Mouse (Mus musculus): ENCODE measurements around the gene Parp4. TPM values are rescaled to one million over a fixed set of nuclear protein-coding genes. Genes with fewer than 3 reads are reported as not detected.

The Parp4 gene
- polyA plus RNA-seq, 1 experiment from 2014 or later: 1.9 TPM

- H3K4me1 ChIP-seq (replicated peaks; ENCODE audit: control insufficient read depth, insufficient read depth, low read length): no peaks in the 10 kb centered on the region
- ATAC-seq (ENCODE audit: low FRiP score) (no peak), DNase-seq (ENCODE audit: low spot score) (no peak)
- no peaks in the 10 kb centered on the region for H3K27me3 ChIP-seq (ENCODE audit: control insufficient read depth, insufficient read depth, low read length)
- H3K9ac ChIP-seq: no peak overlapping the region
- no peak overlapping the region for H3K27ac ChIP-seq
- no peaks in the 10 kb centered on the region for H3K36me3 ChIP-seq (replicated peaks; ENCODE audit: control insufficient read depth, insufficient read depth)
- 69% methylated on average over 7 of the region's 7 CpGs for WGBS
- H3K4me3 ChIP-seq (replicated peaks; ENCODE audit: low read length): no peak overlapping the region
- H3K9me3 ChIP-seq (ENCODE audit: control insufficient read depth, low read length): no peaks in the 10 kb centered on the region
- no peak overlapping the region for H3K4me2 ChIP-seq (replicated peaks)
Observed at GRCm38 (mm10) chr14:56647206-56647605, 71.8 kb downstream of the Parp4 start.

GRCm38 (mm10) chr14:56649448-56649847 lies 74.0 kb downstream of the Parp4 start:
- Histone ChIP-seq H3K27me3 (ENCODE audit: control insufficient read depth, insufficient read depth, low read length) (no peaks in the 10 kb centered on the region), H3K9ac (no peak overlapping the region), H3K27ac (no peak overlapping the region), H3K4me1 (replicated peaks; ENCODE audit: control insufficient read depth, insufficient read depth, low read length) (no peaks in the 10 kb centered on the region), H3K36me3 (replicated peaks; ENCODE audit: control insufficient read depth, insufficient read depth) (no peaks in the 10 kb centered on the region; the same call in 1 of the 2 replicates), H3K9me3 (ENCODE audit: control insufficient read depth, low read length) (0 out of 2 replicates have a peak, but pooled peaks cover 8% of the 10 kb centered on the region), H3K4me3 (replicated peaks; ENCODE audit: low read length) (no peak overlapping the region), H3K4me2 (replicated peaks) (no peak overlapping the region)
- ATAC-seq (ENCODE audit: low FRiP score): no peak
- DNase-seq (ENCODE audit: low spot score): no peak

- 76% methylated on average over 5 of the region's 5 CpGs for WGBS
- Histone ChIP-seq H3K27ac (no peak overlapping the region), H3K9ac (no peak overlapping the region), H3K4me2 (replicated peaks) (no peak overlapping the region), H3K9me3 (ENCODE audit: control insufficient read depth, low read length) (no peaks in the 10 kb centered on the region), H3K4me1 (replicated peaks; ENCODE audit: control insufficient read depth, insufficient read depth, low read length) (peaks cover 16% of the 10 kb centered on the region), H3K4me3 (replicated peaks; ENCODE audit: low read length) (no peak overlapping the region), H3K27me3 (ENCODE audit: control insufficient read depth, insufficient read depth, low read length) (no peaks in the 10 kb centered on the region), H3K36me3 (replicated peaks; ENCODE audit: control insufficient read depth, insufficient read depth) (no peaks in the 10 kb centered on the region)
- ATAC-seq (ENCODE audit: low FRiP score) (no peak), DNase-seq (ENCODE audit: low spot score) (no peak)
Observed at GRCm38 (mm10) chr14:56665651-56666050, 90.2 kb downstream of the Parp4 start.

- Histone ChIP-seq H3K4me2 (replicated peaks) (peak overlapping the region; percentile 58; the same call in 1 of the 2 replicates), H3K36me3 (replicated peaks; ENCODE audit: control insufficient read depth, insufficient read depth) (0 out of 2 replicates have a peak, but pooled peaks cover under 1% of the 10 kb centered on the region), H3K4me1 (replicated peaks; ENCODE audit: control insufficient read depth, insufficient read depth, low read length) (peaks cover 16% of the 10 kb centered on the region), H3K9me3 (ENCODE audit: control insufficient read depth, low read length) (no peaks in the 10 kb centered on the region), H3K27me3 (ENCODE audit: control insufficient read depth, insufficient read depth, low read length) (no peaks in the 10 kb centered on the region), H3K9ac (no peak overlapping the region), H3K4me3 (replicated peaks; ENCODE audit: low read length) (no peak overlapping the region), H3K27ac (no peak overlapping the region)
- WGBS: 81% methylated on average over 3 of the region's 3 CpGs
- DNase-seq (ENCODE audit: low spot score): no peak
- no peak for ATAC-seq (ENCODE audit: low FRiP score)
Observed at GRCm38 (mm10) chr14:56666909-56667308, 91.5 kb downstream of the Parp4 start.

GRCm38 (mm10) chr14:56667969-56668802 lies 92.8 kb downstream of the Parp4 start, which contains the start of gene Mphosph8:
Gene Mphosph8 (plus strand): TSS chr14:56668248.
- WGBS: under 1% methylated on average over 70 of the region's 70 CpGs
- ATAC-seq (ENCODE audit: low FRiP score): peak; percentile 100
- H3K9me3 ChIP-seq (ENCODE audit: control insufficient read depth, low read length): no peaks in the 10 kb centered on the region

GRCm38 (mm10) chr14:56669046-56669620 lies 93.7 kb downstream of the Parp4 start:
- DNase-seq (ENCODE audit: low spot score) (no peak), ATAC-seq (ENCODE audit: low FRiP score) (no peak)
- Histone ChIP-seq H3K9me3 (ENCODE audit: control insufficient read depth, low read length) (no peaks in the 10 kb centered on the region), H3K27ac (peak overlapping the region; percentile 90; the same call in 1 of the 2 replicates), H3K4me2 (replicated peaks) (peak overlapping the region; percentile 87), H3K4me1 (replicated peaks; ENCODE audit: control insufficient read depth, insufficient read depth, low read length) (peaks cover 16% of the 10 kb centered on the region), H3K4me3 (replicated peaks; ENCODE audit: low read length) (peak overlapping the region; percentile 76), H3K27me3 (ENCODE audit: control insufficient read depth, insufficient read depth, low read length) (no peaks in the 10 kb centered on the region), H3K9ac (peak overlapping the region; percentile 85), H3K36me3 (replicated peaks; ENCODE audit: control insufficient read depth, insufficient read depth) (peaks cover 19% of the 10 kb centered on the region)
- 9% methylated on average over 13 of the region's 13 CpGs for WGBS

More at GRCm38 (mm10) chr14:56667969-56668802, 92.8 kb downstream of the Parp4 start, which contains the start of gene Mphosph8:
- Histone ChIP-seq H3K4me1 (replicated peaks; ENCODE audit: control insufficient read depth, insufficient read depth, low read length) (peaks cover 16% of the 10 kb centered on the region), H3K9ac (peak within 1 kb of the TSS; percentile 85), H3K4me3 (replicated peaks; ENCODE audit: low read length) (peak within 1 kb of the TSS; percentile 76), H3K36me3 (replicated peaks; ENCODE audit: control insufficient read depth, insufficient read depth) (peaks cover 12% of the 10 kb centered on the region), H3K4me2 (replicated peaks) (peak within 1 kb of the TSS; percentile 87), H3K27ac (peak within 1 kb of the TSS; percentile 90), H3K27me3 (ENCODE audit: control insufficient read depth, insufficient read depth, low read length) (no peaks in the 10 kb centered on the region)
- peak; percentile 100 for DNase-seq (ENCODE audit: low spot score)

- no peak overlapping the region for H3K4me3 ChIP-seq (replicated peaks; ENCODE audit: low read length)
- WGBS: 51% methylated on average over 1 of the region's 1 CpGs
- ATAC-seq (ENCODE audit: low FRiP score) (no peak), DNase-seq (ENCODE audit: low spot score) (no peak)
- peaks cover 92% of the 10 kb centered on the region for H3K36me3 ChIP-seq (replicated peaks; ENCODE audit: control insufficient read depth, insufficient read depth)
- no peak overlapping the region for H3K4me2 ChIP-seq (replicated peaks)
- H3K27me3 ChIP-seq (ENCODE audit: control insufficient read depth, insufficient read depth, low read length): no peaks in the 10 kb centered on the region
- no peaks in the 10 kb centered on the region for H3K4me1 ChIP-seq (replicated peaks; ENCODE audit: control insufficient read depth, insufficient read depth, low read length)
- H3K27ac ChIP-seq: no peak overlapping the region
- H3K9ac ChIP-seq: no peak overlapping the region
- no peaks in the 10 kb centered on the region for H3K9me3 ChIP-seq (ENCODE audit: control insufficient read depth, low read length)
Observed at GRCm38 (mm10) chr14:56685426-56685825, 110.0 kb downstream of the Parp4 start.

GRCm38 (mm10) chr14:56689116-56689515 lies 113.7 kb downstream of the Parp4 start:
- peaks cover 98% of the 10 kb centered on the region for H3K36me3 ChIP-seq (replicated peaks; ENCODE audit: control insufficient read depth, insufficient read depth)
- ATAC-seq (ENCODE audit: low FRiP score) (no peak), DNase-seq (ENCODE audit: low spot score) (no peak)
- 100% methylated on average over 1 of the region's 1 CpGs for WGBS
- H3K27me3 ChIP-seq (ENCODE audit: control insufficient read depth, insufficient read depth, low read length): no peaks in the 10 kb centered on the region
- no peak overlapping the region for H3K4me3 ChIP-seq (replicated peaks; ENCODE audit: low read length)
- H3K4me1 ChIP-seq (replicated peaks; ENCODE audit: control insufficient read depth, insufficient read depth, low read length): no peaks in the 10 kb centered on the region
- H3K9me3 ChIP-seq (ENCODE audit: control insufficient read depth, low read length): no peaks in the 10 kb centered on the region
- H3K9ac ChIP-seq: no peak overlapping the region
- H3K4me2 ChIP-seq (replicated peaks): no peak overlapping the region
- H3K27ac ChIP-seq: no peak overlapping the region

- no peaks in the 10 kb centered on the region for H3K4me1 ChIP-seq (replicated peaks; ENCODE audit: control insufficient read depth, insufficient read depth, low read length)
- no peak overlapping the region for H3K9ac ChIP-seq
- WGBS: 86% methylated on average over 1 of the region's 1 CpGs
- ATAC-seq (ENCODE audit: low FRiP score) (no peak), DNase-seq (ENCODE audit: low spot score) (no peak)
- no peak overlapping the region for H3K27ac ChIP-seq
- no peak overlapping the region for H3K4me2 ChIP-seq (replicated peaks)
- H3K36me3 ChIP-seq (replicated peaks; ENCODE audit: control insufficient read depth, insufficient read depth): peaks cover 98% of the 10 kb centered on the region
- H3K9me3 ChIP-seq (ENCODE audit: control insufficient read depth, low read length): no peaks in the 10 kb centered on the region
- no peak overlapping the region for H3K4me3 ChIP-seq (replicated peaks; ENCODE audit: low read length)
- H3K27me3 ChIP-seq (ENCODE audit: control insufficient read depth, insufficient read depth, low read length): no peaks in the 10 kb centered on the region
Observed at GRCm38 (mm10) chr14:56689766-56690165, 114.3 kb downstream of the Parp4 start.
